Mouse (Mus musculus): ENCODE measurements at regions not wholly inside any gene's neighbourhood (a gene's known extent, or its start where the extent isn't known, plus 50 kb on each side); places are given as distances from the start of the nearest gene placed in this dataset.

- ATAC-seq (ENCODE audit: insufficient read depth, low FRiP score, low TSS enrichment) (no peak), DNase-seq (ENCODE audit: low spot score) (no peak)
- 56% methylated on average over 2 of the region's 2 CpGs for WGBS
Observed at GRCm38 (mm10) chr14:9003034-9003433, 337.0 kb upstream of the 4930452B06Rik start.

GRCm38 (mm10) chr14:9000408-9001092 is 334.5 kb upstream of the 4930452B06Rik start:
- ATAC-seq (ENCODE audit: insufficient read depth, low FRiP score, low TSS enrichment) (no peak), DNase-seq (ENCODE audit: low spot score) (no peak)
- no peaks in the 10 kb centered on the region for H3K4me1 ChIP-seq (ENCODE audit: control insufficient read depth, insufficient read depth, low read length)
- H3K27ac ChIP-seq (ENCODE audit: low read depth, low read length), result no peak overlapping the region
- no peak overlapping the region for H3K4me3 ChIP-seq (ENCODE audit: low read depth, low read length)
- WGBS, result 94% methylated on average over 3 of the region's 3 CpGs
- no peaks in the 10 kb centered on the region for H3K27me3 ChIP-seq (ENCODE audit: control insufficient read depth, insufficient read depth, low read length)
- H3K36me3 ChIP-seq (ENCODE audit: control insufficient read depth, insufficient read depth, low read length), result no peaks in the 10 kb centered on the region
- H3K9me3 ChIP-seq (ENCODE audit: control insufficient read depth, low read length), result no peaks in the 10 kb centered on the region
- H3K9ac ChIP-seq (ENCODE audit: low read length), result no peak overlapping the region
- H3K4me2 ChIP-seq (ENCODE audit: low read depth), result no peak overlapping the region

More at GRCm38 (mm10) chr14:9003034-9003433, 337.0 kb upstream of the 4930452B06Rik start:
- Histone ChIP-seq H3K27me3 (ENCODE audit: control insufficient read depth, insufficient read depth, low read length) (no peaks in the 10 kb centered on the region), H3K27ac (ENCODE audit: low read depth, low read length) (no peak overlapping the region), H3K4me3 (ENCODE audit: low read depth, low read length) (no peak overlapping the region), H3K9ac (ENCODE audit: low read length) (no peak overlapping the region), H3K4me2 (ENCODE audit: low read depth) (no peak overlapping the region), H3K36me3 (ENCODE audit: control insufficient read depth, insufficient read depth, low read length) (no peaks in the 10 kb centered on the region), H3K9me3 (ENCODE audit: control insufficient read depth, low read length) (no peaks in the 10 kb centered on the region), H3K4me1 (ENCODE audit: control insufficient read depth, insufficient read depth, low read length) (no peaks in the 10 kb centered on the region)

- DNase-seq (ENCODE audit: low spot score), result no peak
- Histone ChIP-seq H3K9me3 (ENCODE audit: control insufficient read depth, low read length) (no peaks in the 10 kb centered on the region), H3K36me3 (ENCODE audit: control insufficient read depth, insufficient read depth, low read length) (no peaks in the 10 kb centered on the region), H3K4me1 (ENCODE audit: control insufficient read depth, insufficient read depth, low read length) (no peaks in the 10 kb centered on the region), H3K4me3 (ENCODE audit: low read depth, low read length) (no peak overlapping the region), H3K27ac (ENCODE audit: low read depth, low read length) (no peak overlapping the region), H3K4me2 (ENCODE audit: low read depth) (no peak overlapping the region), H3K27me3 (ENCODE audit: control insufficient read depth, insufficient read depth, low read length) (no peaks in the 10 kb centered on the region), H3K9ac (ENCODE audit: low read length) (no peak overlapping the region)
- WGBS, result 86% methylated on average over 1 of the region's 1 CpGs
- no peak for ATAC-seq (ENCODE audit: insufficient read depth, low FRiP score, low TSS enrichment)
Observed at GRCm38 (mm10) chr14:8999815-9000214, 333.8 kb upstream of the 4930452B06Rik start.

- no peaks in the 10 kb centered on the region for H3K4me1 ChIP-seq (ENCODE audit: control insufficient read depth, insufficient read depth, low read length)
- no peaks in the 10 kb centered on the region for H3K27me3 ChIP-seq (ENCODE audit: control insufficient read depth, insufficient read depth, low read length)
- no peak overlapping the region for H3K9ac ChIP-seq (ENCODE audit: low read length)
- H3K4me2 ChIP-seq (ENCODE audit: low read depth), result no peak overlapping the region
- no peak overlapping the region for H3K27ac ChIP-seq (ENCODE audit: low read depth, low read length)
- WGBS, result 38% methylated on average over 1 of the region's 1 CpGs
- no peaks in the 10 kb centered on the region for H3K36me3 ChIP-seq (ENCODE audit: control insufficient read depth, insufficient read depth, low read length)
- H3K4me3 ChIP-seq (ENCODE audit: low read depth, low read length), result no peak overlapping the region
- DNase-seq (ENCODE audit: low spot score), result no peak
- ATAC-seq (ENCODE audit: insufficient read depth, low FRiP score, low TSS enrichment), result no peak
- H3K9me3 ChIP-seq (ENCODE audit: control insufficient read depth, low read length), result no peaks in the 10 kb centered on the region
Observed at GRCm38 (mm10) chr14:8993421-8993820, 327.4 kb upstream of the 4930452B06Rik start.

GRCm38 (mm10) chr14:8985086-8985793 is 319.2 kb upstream of the 4930452B06Rik start:
- ATAC-seq (ENCODE audit: insufficient read depth, low FRiP score, low TSS enrichment), result no peak
- Histone ChIP-seq H3K4me1 (ENCODE audit: control insufficient read depth, insufficient read depth, low read length) (no peaks in the 10 kb centered on the region), H3K27me3 (ENCODE audit: control insufficient read depth, insufficient read depth, low read length) (no peaks in the 10 kb centered on the region), H3K36me3 (ENCODE audit: control insufficient read depth, insufficient read depth, low read length) (no peaks in the 10 kb centered on the region), H3K4me2 (ENCODE audit: low read depth) (no peak overlapping the region), H3K27ac (ENCODE audit: low read depth, low read length) (no peak overlapping the region), H3K4me3 (ENCODE audit: low read depth, low read length) (no peak overlapping the region), H3K9me3 (ENCODE audit: control insufficient read depth, low read length) (no peaks in the 10 kb centered on the region), H3K9ac (ENCODE audit: low read length) (no peak overlapping the region)
- 88% methylated on average over 4 of the region's 4 CpGs for WGBS
- no peak for DNase-seq (ENCODE audit: low spot score)

- 69% methylated on average over 2 of the region's 2 CpGs for WGBS
- H3K4me1 ChIP-seq (ENCODE audit: control insufficient read depth, insufficient read depth, low read length), result no peaks in the 10 kb centered on the region
- no peaks in the 10 kb centered on the region for H3K9me3 ChIP-seq (ENCODE audit: control insufficient read depth, low read length)
- no peaks in the 10 kb centered on the region for H3K27me3 ChIP-seq (ENCODE audit: control insufficient read depth, insufficient read depth, low read length)
- no peaks in the 10 kb centered on the region for H3K36me3 ChIP-seq (ENCODE audit: control insufficient read depth, insufficient read depth, low read length)
- no peak for DNase-seq (ENCODE audit: low spot score)
- H3K9ac ChIP-seq (ENCODE audit: low read length), result no peak overlapping the region
- no peak overlapping the region for H3K27ac ChIP-seq (ENCODE audit: low read depth, low read length)
- no peak for ATAC-seq (ENCODE audit: insufficient read depth, low FRiP score, low TSS enrichment)
- no peak overlapping the region for H3K4me2 ChIP-seq (ENCODE audit: low read depth)
- no peak overlapping the region for H3K4me3 ChIP-seq (ENCODE audit: low read depth, low read length)
Observed at GRCm38 (mm10) chr14:8961554-8961953, 295.5 kb upstream of the 4930452B06Rik start.

GRCm38 (mm10) chr14:8952853-8953397 is 286.9 kb upstream of the 4930452B06Rik start:
- DNase-seq (ENCODE audit: low spot score), result no peak
- Histone ChIP-seq H3K4me2 (ENCODE audit: low read depth) (no peak overlapping the region), H3K4me1 (ENCODE audit: control insufficient read depth, insufficient read depth, low read length) (no peaks in the 10 kb centered on the region), H3K4me3 (ENCODE audit: low read depth, low read length) (no peak overlapping the region), H3K36me3 (ENCODE audit: control insufficient read depth, insufficient read depth, low read length) (no peaks in the 10 kb centered on the region), H3K9ac (ENCODE audit: low read length) (no peak overlapping the region), H3K27ac (ENCODE audit: low read depth, low read length) (no peak overlapping the region), H3K27me3 (ENCODE audit: control insufficient read depth, insufficient read depth, low read length) (no peaks in the 10 kb centered on the region), H3K9me3 (ENCODE audit: control insufficient read depth, low read length) (no peaks in the 10 kb centered on the region)
- ATAC-seq (ENCODE audit: insufficient read depth, low FRiP score, low TSS enrichment), result no peak
- WGBS, result 61% methylated on average over 6 of the region's 6 CpGs

GRCm38 (mm10) chr14:8948751-8949150 is 282.7 kb upstream of the 4930452B06Rik start:
- Histone ChIP-seq H3K4me3 (ENCODE audit: low read depth, low read length) (no peak overlapping the region), H3K9me3 (ENCODE audit: control insufficient read depth, low read length) (no peaks in the 10 kb centered on the region), H3K27me3 (ENCODE audit: control insufficient read depth, insufficient read depth, low read length) (no peaks in the 10 kb centered on the region), H3K9ac (ENCODE audit: low read length) (no peak overlapping the region), H3K36me3 (ENCODE audit: control insufficient read depth, insufficient read depth, low read length) (no peaks in the 10 kb centered on the region), H3K4me1 (ENCODE audit: control insufficient read depth, insufficient read depth, low read length) (no peaks in the 10 kb centered on the region), H3K4me2 (ENCODE audit: low read depth) (no peak overlapping the region), H3K27ac (ENCODE audit: low read depth, low read length) (no peak overlapping the region)
- WGBS, result 68% methylated on average over 2 of the region's 2 CpGs
- DNase-seq (ENCODE audit: low spot score) (no peak), ATAC-seq (ENCODE audit: insufficient read depth, low FRiP score, low TSS enrichment) (no peak)

Measured in neural tube, embryonic 11.5 days (tissue).